ENCODE assay signal across 8 mouse cellular contexts in genomic region chr6:38297580-38298245, GRCm38 (mm10). TPM values are rescaled to one million over a fixed set of nuclear protein-coding genes. Genes with fewer than 3 reads are reported as not detected.
DNase-seq lines count a peak whose midpoint lies in the region; ATAC-seq and TF ChIP-seq lines count a peak whose summit lies in the region.

No protein-coding gene starts in this region.

- H3K27me3 ChIP-seq in heart, embryonic 10.5 days (ENCODE audit: insufficient read depth, poor library complexity, severe bottlenecking) = no peaks in the 10 kb centered on the region
- peaks cover 51% of the 10 kb centered on the region for H3K27me3 ChIP-seq in E14TG2a.4 (ENCODE audit: insufficient read depth, low read length)
- H3K27me3 ChIP-seq in forebrain, postnatal 0 days (ENCODE audit: insufficient read depth, low read length) = no peaks in the 10 kb centered on the region
- H3K27me3 ChIP-seq in liver, embryonic 16.5 days (ENCODE audit: control insufficient read depth, insufficient read depth, low read depth, low read length) = no peaks in the 10 kb centered on the region

- H3K36me3 ChIP-seq in heart, embryonic 10.5 days = peaks cover 43% of the 10 kb centered on the region
- H3K36me3 ChIP-seq in E14TG2a.4 (ENCODE audit: insufficient read depth, low read length) = peaks cover 30% of the 10 kb centered on the region
- peaks cover 12% of the 10 kb centered on the region for H3K36me3 ChIP-seq in forebrain, postnatal 0 days (ENCODE audit: insufficient read depth)
- peaks cover 5% of the 10 kb centered on the region for H3K36me3 ChIP-seq in liver, embryonic 16.5 days (ENCODE audit: control insufficient read depth, insufficient read depth)

- ATAC-seq in forebrain, postnatal 0 days = no peak
- no peak for ATAC-seq in liver, embryonic 16.5 days (ENCODE audit: low read depth)

- no peak for TF ChIP-seq CTCF in E14TG2a.4 (conservative IDR thresholded peaks at IDR 0.05; ENCODE audit: low read length)
- no peak for TF ChIP-seq CTCF in forebrain, postnatal 0 days (IDR thresholded peaks at IDR 0.05; ENCODE audit: low read depth)

- no peaks in the 10 kb centered on the region for H3K9me3 ChIP-seq in heart, embryonic 10.5 days
- peaks cover 10% of the 10 kb centered on the region; the same call in 1 of the 2 replicates for H3K9me3 ChIP-seq in E14TG2a.4 (ENCODE audit: low read length)
- no peaks in the 10 kb centered on the region for H3K9me3 ChIP-seq in forebrain, postnatal 0 days (ENCODE audit: low read length)
- no peaks in the 10 kb centered on the region for H3K9me3 ChIP-seq in liver, embryonic 16.5 days (replicated peaks; ENCODE audit: control insufficient read depth, low read length)

- peak overlapping the region; percentile 100 for H3K27ac ChIP-seq in heart, embryonic 10.5 days
- peak overlapping the region; percentile 88 for H3K27ac ChIP-seq in forebrain, postnatal 0 days (ENCODE audit: low read depth, low read length)
- no peak overlapping the region for H3K27ac ChIP-seq in liver, embryonic 16.5 days (ENCODE audit: low read length)

- H3K9ac ChIP-seq in forebrain, postnatal 0 days = peak overlapping the region; percentile 95
- peak overlapping the region; percentile 74; the same call in 1 of the 2 replicates for H3K9ac ChIP-seq in liver, embryonic 16.5 days (ENCODE audit: low read depth, low read length)

- WGBS in heart, embryonic 10.5 days = 45% methylated on average over 12 of the region's 12 CpGs
- 39% methylated on average over 12 of the region's 12 CpGs for WGBS in forebrain, postnatal 0 days
- WGBS in liver, embryonic 16.5 days (ENCODE audit: insufficient replicate concordance) = 52% methylated on average over 12 of the region's 12 CpGs

- H3K4me2 ChIP-seq in forebrain, postnatal 0 days (ENCODE audit: low read depth) = peak overlapping the region; percentile 78
- peak overlapping the region; percentile 84 for H3K4me2 ChIP-seq in liver, embryonic 16.5 days (ENCODE audit: low read depth, low read length)

- no peak for DNase-seq in heart, embryonic 10.5 days (ENCODE audit: low spot score)
- DNase-seq in heart, adult 9 months (ENCODE audit: low spot score in 2 of 2) = no peak
- peak; percentile 29 for DNase-seq in forebrain, postnatal 0 days
- DNase-seq in urinary bladder, adult 2 months (ENCODE audit: low spot score) = no peak
- no peak for DNase-seq in ovary, postnatal 14 days (ENCODE audit: low spot score)
- no peak for DNase-seq in Muller cell, postnatal 12 days (ENCODE audit: inconsistent ontology term)

- H3K4me1 ChIP-seq in heart, embryonic 10.5 days = peaks cover 16% of the 10 kb centered on the region
- H3K4me1 ChIP-seq in E14TG2a.4 (replicated peaks; ENCODE audit: low read depth, low read length) = peaks cover 21% of the 10 kb centered on the region
- H3K4me1 ChIP-seq in forebrain, postnatal 0 days (ENCODE audit: insufficient read depth) = peaks cover 8% of the 10 kb centered on the region; the same call in 1 of the 2 replicates
- H3K4me1 ChIP-seq in liver, embryonic 16.5 days (ENCODE audit: control insufficient read depth, low read depth, low read length) = peaks cover 13% of the 10 kb centered on the region

- H3K4me3 ChIP-seq in heart, embryonic 10.5 days = peak overlapping the region; percentile 94
- peak overlapping the region; percentile 86 for H3K4me3 ChIP-seq in E14TG2a.4 (replicated peaks; ENCODE audit: low read length)
- peak overlapping the region; percentile 78 for H3K4me3 ChIP-seq in forebrain, postnatal 0 days (ENCODE audit: low read depth, low read length)
- peak overlapping the region; percentile 75 for H3K4me3 ChIP-seq in liver, embryonic 16.5 days (ENCODE audit: low read depth, low read length)

RNA-seq across cellular contexts. Expression of gene Zc3hav1l, which starts 1.3 kb away (rescaled TPM):
- 11.9 and 13.4 TPM in 2 replicates for polyA plus RNA-seq in heart, embryonic 10.5 days (2016; fragmentation: Nextera tagmentation; extraction: Ambion mirVana)
- total RNA-seq in forebrain, postnatal 0 days (2014; rRNA removed) = 5.3 and 8.4 TPM in 2 replicates
- 2.4 and 2.9 TPM in 2 replicates for polyA plus RNA-seq in forebrain, postnatal 0 days (2015; fragmentation: Nextera tagmentation; extraction: Ambion mirVana)
- 1.1 and 1.4 TPM in 2 replicates for polyA plus RNA-seq in liver, embryonic 16.5 days (2015; fragmentation: Nextera tagmentation; extraction: Ambion mirVana)
- polyA plus RNA-seq in urinary bladder, adult 2 months (2012; rRNA removed) = 6.9 and 7.5 TPM in 2 replicates

RNA-seq across cellular contexts. Expression of gene D630045J12Rik, which starts 43.9 kb away (rescaled TPM):
- 2.2 and 5.0 TPM in 2 replicates for polyA plus RNA-seq in heart, embryonic 10.5 days (2016; fragmentation: Nextera tagmentation; extraction: Ambion mirVana)
- 33.7 and 38.7 TPM in 2 replicates for total RNA-seq in forebrain, postnatal 0 days (2014; rRNA removed)
- polyA plus RNA-seq in forebrain, postnatal 0 days (2015; fragmentation: Nextera tagmentation; extraction: Ambion mirVana) = 7.7 and 11.4 TPM in 2 replicates
- 0.16 and 0.26 TPM in 2 replicates for polyA plus RNA-seq in liver, embryonic 16.5 days (2015; fragmentation: Nextera tagmentation; extraction: Ambion mirVana)
- polyA plus RNA-seq in urinary bladder, adult 2 months (2012; rRNA removed) = 3.5 and 5.4 TPM in 2 replicates

RNA-seq across cellular contexts. Expression of gene Zc3hav1, which starts 56.7 kb away (rescaled TPM):
- 8.0 and 9.7 TPM in 2 replicates for polyA plus RNA-seq in heart, embryonic 10.5 days (2016; fragmentation: Nextera tagmentation; extraction: Ambion mirVana)
- 2.2 and 5.7 TPM in 2 replicates for total RNA-seq in forebrain, postnatal 0 days (2014; rRNA removed)
- 1.6 and 2.0 TPM in 2 replicates for polyA plus RNA-seq in forebrain, postnatal 0 days (2015; fragmentation: Nextera tagmentation; extraction: Ambion mirVana)
- polyA plus RNA-seq in liver, embryonic 16.5 days (2015; fragmentation: Nextera tagmentation; extraction: Ambion mirVana) = 21.4 and 22.3 TPM in 2 replicates
- 24.6 and 31.6 TPM in 2 replicates for polyA plus RNA-seq in urinary bladder, adult 2 months (2012; rRNA removed)
